Mouse (Mus musculus): ENCODE results near the gene Map2k7.
"Not testable (repeated sequence)": the region's sequence is repeated elsewhere in the genome, so short reads cannot be mapped to it uniquely, and the experiment has no call there.

Map2k7 gene

DNA sequence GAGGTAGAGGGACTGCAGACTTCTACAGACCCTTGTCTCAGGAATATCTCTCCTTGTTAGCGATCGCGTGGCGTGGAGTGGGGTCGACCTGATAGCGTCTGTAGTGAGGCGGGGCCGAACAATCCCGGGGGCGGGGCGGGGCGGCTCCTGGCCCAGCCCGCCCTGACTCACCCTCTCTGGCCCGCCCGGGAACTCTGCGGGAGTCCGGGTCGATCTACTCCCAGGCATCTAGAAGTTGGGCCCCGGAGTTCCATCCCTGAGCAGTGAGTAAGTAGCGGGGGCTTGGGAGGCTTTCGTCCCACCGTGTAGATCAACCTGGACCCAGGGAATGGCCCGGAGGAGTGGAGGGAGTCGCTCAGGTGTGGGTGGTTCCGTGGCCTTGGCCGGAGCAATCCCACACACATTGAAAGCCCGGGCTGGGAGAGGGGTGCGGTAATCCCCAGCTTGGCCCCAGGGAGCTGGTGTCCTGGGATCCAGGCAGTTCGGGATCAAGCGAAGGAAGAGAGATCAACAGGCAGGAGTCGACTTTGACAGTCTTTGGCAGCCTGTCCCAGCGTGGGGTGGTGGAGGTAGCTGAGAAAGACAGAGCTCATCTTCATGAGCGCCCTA lies 11.7 kb upstream of the Map2k7 start, which contains the start of gene Lrrc8e:
Gene Lrrc8e, plus strand, starts transcription at position 89 of the 609 bp plus-strand sequence.
- no peak for DNase-seq (ENCODE audit: low read depth, low spot score)

DNA sequence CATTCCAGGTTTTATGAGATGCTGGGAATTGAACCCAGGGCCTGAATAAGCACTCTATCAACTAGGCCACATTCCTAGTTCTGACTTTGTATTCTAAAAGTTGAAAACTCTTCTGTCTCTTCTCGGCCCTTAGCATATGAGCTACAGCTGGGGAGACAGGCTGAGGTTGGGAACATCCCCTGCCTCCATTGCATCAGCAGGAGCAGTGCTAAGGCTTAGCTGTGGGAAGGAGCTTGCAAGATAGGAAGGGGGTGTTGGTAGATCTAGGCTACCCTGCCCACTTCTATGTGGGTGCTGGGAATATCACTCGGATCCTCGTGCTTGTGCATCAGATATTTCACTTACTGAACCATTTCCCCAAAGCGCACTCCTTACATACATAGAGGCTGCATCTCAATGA lies 10.6 kb upstream of the Map2k7 start:
- no peak for DNase-seq (ENCODE audit: low read depth, low spot score)

DNA sequence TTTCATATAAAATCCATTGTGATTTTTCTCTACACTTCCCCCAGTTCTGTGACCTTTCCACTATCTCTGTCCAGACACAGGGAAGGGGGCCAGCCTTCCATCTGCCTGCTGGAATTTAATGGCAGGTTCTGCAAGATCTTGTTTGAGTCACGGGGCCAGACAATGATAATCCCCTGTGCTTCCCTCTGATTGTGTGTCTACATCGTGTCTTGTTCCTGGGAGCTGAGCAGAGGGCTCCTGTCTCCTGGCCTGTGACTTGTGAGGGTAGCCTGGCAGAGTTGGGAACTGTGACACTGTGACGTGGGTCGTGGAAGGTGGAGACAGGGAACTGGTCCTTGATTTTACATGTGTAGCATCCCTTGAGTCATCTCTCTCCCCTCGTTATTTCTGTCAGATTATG lies 8.8 kb upstream of the Map2k7 start:
- DNase-seq (ENCODE audit: low read depth, low spot score), result no peak

DNA sequence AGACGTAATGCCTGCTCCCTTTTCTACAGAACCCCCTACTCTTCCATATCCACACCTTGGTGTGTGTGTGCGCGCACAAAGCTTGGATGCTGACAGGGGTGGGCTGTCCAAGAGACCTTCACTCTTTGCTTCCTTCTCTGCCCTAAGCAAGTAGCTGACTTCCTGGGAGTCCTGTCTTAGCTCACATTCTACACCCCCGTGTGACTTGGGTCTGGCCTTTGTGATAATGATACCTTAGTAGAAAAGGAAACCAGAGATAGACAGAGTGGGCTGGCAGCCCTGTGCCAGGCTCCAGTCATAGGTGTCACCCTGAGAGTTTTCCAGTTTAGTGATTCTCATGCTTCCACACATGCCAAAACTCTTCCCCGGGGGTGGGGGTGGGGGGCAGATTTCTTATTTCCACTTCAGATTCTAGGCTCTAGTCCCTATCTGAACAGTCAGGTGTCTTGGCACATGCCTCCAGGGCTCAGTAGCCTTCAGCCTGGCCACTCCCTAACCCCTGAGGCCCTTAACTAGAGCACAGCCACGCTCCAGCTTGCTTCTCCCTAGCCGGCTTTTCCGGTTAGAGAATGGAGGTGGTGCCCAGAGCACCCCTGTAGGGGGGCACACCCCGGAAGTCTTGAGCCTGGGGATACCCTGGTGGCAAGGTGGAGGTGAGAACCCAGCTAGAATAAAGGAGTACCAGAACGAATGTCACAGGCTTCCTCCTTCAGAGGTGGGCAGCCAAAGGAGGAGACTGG lies 7.8 kb upstream of the Map2k7 start:
- DNase-seq (ENCODE audit: low read depth, low spot score), result no peak

DNA sequence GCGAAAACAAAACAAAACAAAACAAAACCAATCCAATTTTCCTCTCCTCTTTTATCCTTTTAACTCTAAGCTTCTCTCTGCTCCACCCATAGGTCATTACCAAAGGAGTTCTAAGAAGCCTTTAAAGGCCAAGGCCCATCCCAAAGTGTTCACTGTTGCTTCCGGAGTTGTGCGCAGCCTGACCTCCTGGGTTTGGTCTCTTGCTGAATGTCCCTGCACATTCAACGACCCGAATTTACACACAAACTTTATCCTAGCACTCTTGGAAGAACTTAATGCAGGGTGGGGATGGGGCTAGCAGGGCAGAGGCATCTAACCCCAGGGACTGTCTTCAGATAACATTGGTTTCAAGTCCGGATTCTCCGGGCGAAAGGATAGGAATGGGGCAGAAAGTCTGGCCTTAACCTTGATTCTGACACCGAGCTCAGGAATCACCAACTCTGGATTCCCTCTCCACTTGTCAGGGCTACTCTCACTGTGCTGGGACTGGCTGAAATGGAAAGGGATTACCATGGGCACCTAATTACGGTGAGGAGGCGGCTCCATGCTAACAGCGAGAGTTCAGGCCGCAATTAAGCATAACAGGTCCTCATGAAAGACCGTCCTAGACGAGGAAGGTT lies 616 bp upstream of the Map2k7 start:
- DNase-seq (ENCODE audit: low read depth, low spot score), result no peak

DNA sequence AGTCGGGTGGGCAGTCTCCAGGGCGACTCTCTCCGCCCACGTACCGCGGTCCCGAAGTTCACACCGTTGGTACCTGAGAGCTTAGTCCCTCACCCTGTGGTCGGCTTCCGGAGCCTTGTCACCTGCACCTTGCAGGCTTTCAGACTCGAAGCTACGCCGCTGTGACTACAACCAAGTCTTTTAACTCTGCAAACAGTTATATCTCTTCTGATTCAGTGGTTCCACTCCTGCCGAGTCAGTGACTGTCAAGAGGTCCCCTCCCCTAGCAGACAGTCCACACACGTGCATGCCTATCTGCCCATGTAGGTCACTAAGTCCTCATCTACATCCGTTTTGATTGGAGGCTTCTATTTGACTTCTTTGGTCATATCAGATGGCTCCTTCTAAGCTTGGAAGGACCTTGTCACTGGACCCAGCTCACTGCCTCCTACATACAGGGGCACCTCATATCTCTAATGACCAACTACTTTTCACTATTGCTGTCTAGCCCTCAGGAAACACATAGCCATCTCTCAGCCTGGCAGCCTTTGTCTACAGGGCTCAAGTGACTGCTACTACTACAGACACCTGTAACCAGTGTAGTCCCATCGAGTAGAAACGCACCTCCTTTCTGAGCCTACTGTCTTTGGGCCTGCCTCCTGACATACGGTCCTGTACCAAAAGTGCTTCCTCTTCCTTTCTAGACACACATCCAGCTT lies 802 bp downstream of the Map2k7 start:
- no peak for DNase-seq (ENCODE audit: low read depth, low spot score)

DNA sequence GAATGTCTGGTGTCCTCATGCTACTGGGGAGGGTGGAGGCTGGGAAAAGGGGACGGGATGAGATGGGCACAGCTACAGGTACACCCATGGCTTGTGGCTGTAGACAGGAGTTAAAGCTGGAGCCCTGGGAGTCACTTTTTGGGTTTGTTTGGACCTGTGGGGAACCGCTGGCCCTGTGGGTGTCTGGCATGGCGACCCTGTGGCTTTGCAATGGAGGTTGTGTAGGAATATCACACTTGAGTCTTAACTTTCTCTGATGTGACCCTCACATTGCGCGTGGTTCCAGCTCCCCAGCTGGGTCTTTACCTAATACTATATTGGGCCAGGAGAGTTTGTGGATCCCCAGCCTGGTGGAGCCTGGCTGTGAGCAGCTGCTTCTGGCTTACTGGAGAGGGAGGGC lies 6.5 kb downstream of the Map2k7 start:
- no peak for DNase-seq (ENCODE audit: low read depth, low spot score)

DNA sequence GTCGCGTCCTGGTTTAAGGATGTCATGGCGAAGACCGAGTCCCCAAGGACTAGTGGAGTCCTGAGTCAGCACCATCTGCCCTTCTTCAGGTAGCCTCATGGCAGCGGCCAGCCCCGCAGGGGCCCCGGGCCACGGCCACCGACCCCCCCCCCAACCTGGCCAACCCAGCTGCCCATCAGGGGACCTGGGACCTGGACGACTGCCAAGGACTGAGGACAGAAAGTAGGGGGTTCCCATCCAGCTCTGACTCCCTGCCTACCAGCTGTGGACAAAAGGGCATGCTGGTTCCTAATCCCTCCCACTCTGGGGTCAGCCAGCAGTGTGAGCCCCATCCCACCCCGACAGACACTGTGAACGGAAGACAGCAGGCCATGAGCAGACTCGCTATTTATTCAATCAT lies 7.2 kb downstream of the Map2k7 start:
- DNase-seq (ENCODE audit: low read depth, low spot score), result no peak

DNA sequence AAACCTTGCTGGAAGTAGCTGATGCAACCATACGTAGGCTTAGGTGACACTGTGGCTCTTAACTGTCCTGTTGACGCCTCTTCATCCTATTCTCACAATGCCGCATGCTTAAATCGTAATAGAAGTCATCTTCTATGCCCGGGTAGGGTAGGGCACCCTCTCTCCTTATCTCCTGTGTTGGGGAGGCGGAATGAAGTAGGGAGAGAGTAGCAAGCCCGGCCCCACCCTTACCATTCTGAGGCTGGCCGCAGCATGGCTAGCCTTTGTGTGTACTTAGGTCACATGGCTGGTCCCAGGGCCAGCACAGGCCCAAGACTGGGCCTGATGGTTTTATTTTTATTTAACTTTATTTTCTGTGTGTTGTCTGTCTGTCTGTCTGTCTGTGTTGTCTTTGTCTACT lies 8.7 kb downstream of the Map2k7 start:
- no peak for DNase-seq (ENCODE audit: low read depth, low spot score)

DNA sequence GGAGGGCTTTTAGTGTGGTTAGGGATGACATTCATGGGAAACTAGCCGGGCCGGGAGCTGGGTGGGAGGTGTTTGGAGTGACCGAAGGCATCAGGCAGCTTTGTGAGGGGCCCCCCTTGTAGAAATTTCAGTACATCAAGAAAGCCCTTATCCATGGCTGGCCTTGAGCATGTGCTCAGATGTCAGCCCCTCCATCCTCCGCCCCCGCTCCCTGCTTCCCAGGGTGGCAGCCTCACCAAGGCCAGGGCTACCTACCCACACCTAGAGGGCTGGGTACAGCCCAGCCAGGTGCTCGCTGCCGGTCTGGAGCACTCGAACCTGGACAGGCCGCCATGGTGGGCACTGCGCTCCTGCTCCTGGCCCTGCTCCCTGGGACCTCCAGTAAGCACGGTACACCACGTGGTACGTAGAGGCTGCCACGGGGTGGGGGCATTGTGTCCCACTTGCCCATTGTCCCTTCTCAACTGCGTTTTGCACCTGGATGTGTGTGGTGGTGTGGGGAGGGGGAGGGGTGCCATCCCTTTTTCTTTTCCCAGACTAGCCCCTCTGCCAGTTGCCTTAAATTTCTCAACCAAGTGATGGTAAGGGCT lies 9.5 kb downstream of the Map2k7 start, which contains the start of gene Tgfbr3l:
Gene Tgfbr3l, plus strand, starts transcription at position 264 of the 590 bp plus-strand sequence.
- no peak for DNase-seq (ENCODE audit: low read depth, low spot score)

DNA sequence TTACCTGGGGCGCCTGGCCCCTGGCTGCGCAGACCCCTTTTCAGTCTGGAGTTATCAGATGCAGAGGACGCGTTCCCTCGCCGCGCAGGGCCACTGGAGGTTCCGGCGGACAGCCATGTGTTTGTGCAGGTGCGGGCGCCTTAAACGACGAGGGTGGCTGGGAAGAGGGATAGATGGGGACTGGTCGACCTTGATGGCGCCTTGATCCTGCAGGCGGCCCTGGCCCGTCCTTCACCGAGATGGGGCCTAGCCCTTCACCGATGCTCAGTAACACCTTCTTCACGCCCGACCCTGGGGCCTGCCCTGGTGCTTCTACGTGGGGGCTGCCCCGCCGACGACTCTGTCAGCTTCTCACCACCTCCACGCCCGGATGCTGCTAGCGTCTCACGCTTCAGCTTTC lies 10.7 kb downstream of the Map2k7 start:
- no peak for DNase-seq (ENCODE audit: low read depth, low spot score)

DNA sequence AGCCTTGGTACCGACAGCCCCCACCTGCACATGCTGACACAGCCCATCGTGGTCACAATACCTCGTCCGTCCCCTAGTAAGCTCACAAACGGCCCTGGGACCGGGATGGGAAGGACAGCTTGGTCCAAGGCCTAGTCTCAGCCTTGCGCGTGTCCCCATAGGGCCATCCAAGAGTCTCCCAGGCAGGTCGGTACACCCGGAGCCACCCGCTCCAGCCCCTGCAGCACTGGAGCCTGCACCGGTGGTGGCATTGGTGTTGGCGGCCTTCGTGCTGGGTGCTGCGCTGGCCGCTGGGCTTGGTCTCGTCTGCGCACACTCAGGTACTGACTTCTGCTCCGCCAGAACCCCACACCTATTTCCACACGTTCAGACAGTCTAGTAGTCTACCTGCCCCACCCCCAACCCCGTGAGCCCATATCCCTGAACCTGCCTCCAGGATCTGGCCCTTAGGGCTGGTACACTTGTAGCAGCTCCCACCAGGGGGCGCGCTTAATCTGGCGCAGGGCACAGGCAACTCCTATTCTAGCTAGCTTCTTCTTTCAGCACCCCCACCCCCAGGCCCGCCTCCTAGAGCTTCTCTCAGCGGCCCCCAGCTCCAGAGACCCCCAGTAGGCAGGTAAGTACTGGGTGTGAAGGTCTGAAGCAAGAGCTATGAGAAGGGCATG lies 11.9 kb downstream of the Map2k7 start:
- DNase-seq (ENCODE audit: low read depth, low spot score), result peak; percentile 89

DNA sequence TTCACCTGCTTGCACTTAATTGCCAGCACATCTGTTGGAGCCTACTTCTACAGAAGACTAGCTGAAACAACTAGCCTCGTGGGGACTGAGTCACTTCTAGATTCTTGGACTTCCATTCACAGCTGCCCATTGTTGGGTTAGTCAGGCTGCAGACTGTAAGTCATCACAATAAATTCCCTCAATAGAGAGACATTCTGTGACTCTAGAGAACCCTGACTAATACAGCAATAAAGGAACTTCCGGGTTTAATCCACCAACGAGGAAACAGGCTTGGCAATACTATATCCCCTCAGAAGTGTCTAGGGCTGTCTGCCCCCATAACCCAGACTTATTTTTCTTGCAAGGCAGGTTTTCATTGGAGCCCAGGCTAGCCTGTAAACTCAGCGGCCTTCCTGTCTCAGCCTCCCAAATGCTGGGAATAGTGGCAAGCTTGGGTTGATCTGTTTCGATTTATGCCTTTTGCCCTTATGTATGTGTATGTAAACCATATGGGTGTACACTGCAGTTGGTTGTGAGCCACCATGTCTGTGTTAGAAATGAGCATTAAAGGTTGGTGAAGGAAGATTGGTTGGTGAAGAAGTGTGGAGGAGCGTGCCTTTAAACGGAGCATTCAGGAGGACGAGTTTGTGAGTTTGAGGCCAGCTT lies 13.7 kb downstream of the Map2k7 start:
- no peak for DNase-seq (ENCODE audit: low read depth, low spot score)

DNA sequence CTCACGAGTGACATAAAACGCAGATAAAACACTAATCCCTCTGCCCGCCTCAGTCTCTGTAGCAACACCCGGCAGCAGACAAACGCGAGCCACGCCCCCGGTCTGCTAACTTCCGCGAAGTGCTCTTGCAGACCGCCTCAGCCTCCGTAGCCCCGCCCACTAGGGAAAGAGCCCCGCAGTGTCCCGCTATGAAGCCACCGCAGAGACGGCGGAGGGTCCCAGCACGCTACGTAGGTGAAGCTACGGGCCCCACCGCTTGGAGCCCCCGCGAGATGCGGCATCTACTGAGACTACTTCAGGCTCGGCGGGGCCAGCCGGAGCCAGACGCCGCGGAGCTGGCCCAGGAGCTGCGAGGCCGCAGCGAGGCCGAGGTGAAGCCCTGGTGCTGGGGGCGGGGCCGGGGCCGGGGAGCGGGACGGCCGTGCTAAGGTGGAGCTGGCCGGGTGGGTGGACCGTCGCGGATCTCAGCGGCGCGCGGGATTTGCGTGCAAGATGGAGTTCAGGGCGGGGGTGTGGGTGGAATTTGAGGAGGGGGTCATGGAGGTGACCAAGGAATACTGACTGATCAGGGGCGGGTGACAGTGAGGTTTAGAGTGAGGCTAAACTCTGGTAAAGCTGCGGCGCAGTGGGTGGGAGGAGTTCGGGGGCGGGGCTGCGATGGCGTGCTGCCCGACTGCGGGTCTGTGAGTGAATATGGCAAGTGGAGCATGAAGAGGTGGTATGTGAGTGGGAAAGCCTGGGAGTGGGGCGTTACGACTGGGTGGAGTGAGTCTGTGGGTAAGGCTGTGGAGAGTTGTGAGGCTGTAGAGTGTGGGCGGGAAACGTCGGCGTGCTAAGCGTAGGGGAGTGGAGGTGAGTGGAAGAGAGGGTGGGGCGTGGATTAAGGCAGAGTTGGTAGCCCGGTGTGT lies 14.6 kb downstream of the Map2k7 start, which contains the start of gene Snapc2:
Gene Snapc2, plus strand, starts transcription at position 147 of the 908 bp plus-strand sequence.
- DNase-seq (ENCODE audit: low read depth, low spot score), result peak; percentile 98

DNA sequence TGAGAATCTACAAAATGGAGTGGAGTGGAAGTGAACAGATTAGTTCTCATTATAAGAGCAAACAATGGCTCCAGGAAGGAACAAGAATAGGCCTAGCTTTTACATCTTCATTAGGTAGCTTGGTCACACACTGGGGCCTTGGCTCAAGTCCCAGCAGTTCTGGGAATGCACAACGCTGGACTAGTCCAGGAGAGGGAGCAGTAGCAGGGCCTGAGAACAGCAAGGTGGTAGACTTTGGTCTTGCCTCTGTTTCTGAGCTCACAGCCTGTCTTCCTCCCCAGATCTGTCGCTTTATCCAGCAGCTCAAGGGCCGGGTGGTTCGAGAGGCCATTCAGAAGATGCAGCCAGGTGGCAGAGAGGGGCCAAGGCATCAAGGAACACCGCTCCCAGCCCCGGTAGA lies 15.5 kb downstream of the Map2k7 start:
- peak; percentile 88 for DNase-seq (ENCODE audit: low read depth, low spot score)

DNA sequence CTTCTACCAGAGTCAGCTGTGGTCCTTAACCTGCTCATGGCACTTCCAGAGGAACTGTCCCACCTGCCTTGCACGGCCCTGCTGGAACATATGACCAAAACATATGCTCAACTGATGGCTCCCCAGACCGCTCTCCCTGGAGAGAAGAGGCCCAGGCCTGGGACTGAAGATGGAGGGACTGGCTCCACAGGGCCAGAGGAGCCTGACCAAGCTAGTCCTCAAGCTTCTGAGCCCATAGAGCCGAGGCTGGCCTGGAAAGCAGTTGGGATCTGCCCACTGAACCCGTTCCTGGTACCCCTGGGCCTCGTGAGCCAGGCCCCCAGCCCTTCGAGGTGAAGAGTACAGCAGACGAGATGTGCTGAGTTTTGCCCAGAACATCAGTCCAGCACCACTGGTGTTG lies 16.9 kb downstream of the Map2k7 start:
- not testable (repeated sequence) for DNase-seq (ENCODE audit: low read depth, low spot score)

DNA sequence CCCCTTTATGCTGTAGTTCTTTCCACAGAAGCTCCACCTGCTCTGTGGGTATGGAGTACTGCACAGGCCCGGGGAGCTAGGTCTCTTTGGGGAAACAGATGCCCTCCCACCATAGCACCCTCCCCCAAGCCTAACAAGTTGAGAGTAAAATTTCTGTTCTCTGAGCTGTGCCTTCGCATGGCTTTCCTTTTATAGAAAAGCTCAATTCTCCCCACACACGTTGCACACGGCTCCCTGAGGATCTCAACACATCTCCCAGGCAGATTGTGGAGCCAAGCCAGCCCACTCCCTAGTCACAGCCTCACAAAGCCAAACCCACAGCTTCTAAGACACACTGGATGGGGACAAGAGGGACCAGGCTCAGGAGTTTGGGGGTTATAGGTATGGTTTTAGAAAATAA lies 18.4 kb downstream of the Map2k7 start:
- peak; percentile 97 for DNase-seq (ENCODE audit: low read depth, low spot score)

DNA sequence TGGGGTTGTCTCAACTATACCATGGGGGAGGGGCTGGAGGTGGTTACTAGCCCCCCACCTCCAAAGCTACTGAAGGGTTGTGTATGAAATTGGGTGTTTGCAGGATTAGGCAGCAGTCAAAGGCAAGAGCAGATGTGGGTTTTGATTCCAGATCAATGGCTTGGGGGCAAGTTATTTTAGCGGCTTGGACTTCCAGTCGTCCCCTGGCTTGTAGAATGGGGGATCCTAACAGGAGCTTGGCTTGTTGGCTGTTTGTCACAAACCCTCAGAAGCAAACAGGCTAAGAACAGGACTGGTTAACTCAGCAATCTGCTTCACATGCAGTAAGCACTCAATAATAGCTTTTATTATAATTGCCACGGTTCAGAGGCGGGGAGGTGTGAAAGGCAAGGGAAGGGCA lies 18.8 kb downstream of the Map2k7 start:
- DNase-seq (ENCODE audit: low read depth, low spot score), result no peak

DNA sequence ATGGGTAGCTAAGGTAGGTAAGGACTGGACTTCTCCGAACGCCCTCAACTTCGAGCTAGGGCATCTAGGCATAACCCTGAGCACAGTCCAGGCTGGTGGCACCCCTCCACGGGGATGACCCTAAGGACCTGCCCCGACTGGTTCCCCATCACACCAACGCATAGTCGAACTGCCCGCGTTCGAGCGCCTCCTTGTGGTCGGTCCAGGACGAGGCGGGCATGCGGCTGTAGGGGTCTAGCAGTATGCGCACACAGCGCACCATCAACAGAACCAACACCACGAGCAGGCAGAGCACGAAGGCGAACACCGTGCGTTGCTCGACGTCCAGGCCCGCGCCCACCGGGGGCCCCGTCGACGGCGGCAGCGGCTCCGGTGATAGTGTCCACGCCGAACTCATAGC lies 19.7 kb downstream of the Map2k7 start:
- peak; percentile 77 for DNase-seq (ENCODE audit: low read depth, low spot score)

DNA sequence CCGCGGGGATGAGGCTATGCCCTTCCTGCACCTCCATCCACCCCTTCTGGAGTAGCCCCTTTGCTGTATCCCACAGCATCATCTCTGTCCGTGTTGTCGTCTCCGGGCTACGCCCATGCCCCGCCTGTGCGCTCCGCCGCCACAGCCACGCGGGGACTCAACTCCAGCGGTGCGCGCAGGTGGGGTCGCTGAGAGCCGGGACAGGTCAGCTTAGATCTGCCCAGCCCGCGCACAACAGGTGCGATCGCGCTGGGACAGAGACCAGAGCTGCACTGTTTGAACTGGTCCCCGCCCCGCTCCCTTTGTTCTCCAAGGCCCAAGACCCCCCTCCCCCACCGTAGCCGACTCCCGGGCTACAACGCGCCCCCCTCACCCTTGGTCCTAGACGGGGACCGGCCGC lies 20.1 kb downstream of the Map2k7 start:
- DNase-seq (ENCODE audit: low read depth, low spot score), result peak; percentile 29
